Mouse (Mus musculus) testis, adult 2 months (tissue): ENCODE results near the gene Bod1. TPM values are rescaled to one million over a fixed set of nuclear protein-coding genes. Genes with fewer than 3 reads are reported as not detected.

ENCODE experiments used
- H3K27ac ChIP-seq: fragments of 200-500 bp; 2 replicates; pipeline ENCODE4 v1.5.1; 2012; ENCODE audit warnings: low read depth, low read length; ENCODE audit not compliant: control insufficient read depth, insufficient read depth
- H3K27me3 ChIP-seq: fragments of 200-500 bp; 2 replicates; pipeline ENCODE4 v1.6.1; 2012; ENCODE audit warnings: mild to moderate bottlenecking, low read length, moderate library complexity; ENCODE audit not compliant: control insufficient read depth, insufficient read depth
- H3K36me3 ChIP-seq: fragments of 200-500 bp; 2 replicates; pipeline ENCODE4 v1.6.1; 2012; ENCODE audit warnings: mild to moderate bottlenecking, low read length; ENCODE audit not compliant: control insufficient read depth, insufficient read depth
- H3K4me1 ChIP-seq: fragments of 200-500 bp; 2 replicates; pipeline ENCODE4 v1.6.1; 2012; ENCODE audit warnings: low read length; ENCODE audit not compliant: control insufficient read depth, insufficient read depth
- H3K4me3 ChIP-seq: fragments of 200-500 bp; 2 replicates; pipeline ENCODE4 v1.5.1; 2012; ENCODE audit warnings: low read depth, mild to moderate bottlenecking, low read length, moderate library complexity, mixed read lengths; ENCODE audit not compliant: control insufficient read depth
- CTCF ChIP-seq: fragments of 200-500 bp; IDR thresholded peaks from 2 replicates; pipeline ENCODE4 v1.5.1; 2012; ENCODE audit warnings: low read depth, mild to moderate bottlenecking, inconsistent platforms, low read length, moderate library complexity; ENCODE audit not compliant: control insufficient read depth, insufficient read depth, insufficient replicate concordance
- POLR2A ChIP-seq: fragments of 200-500 bp; IDR thresholded peaks from 2 replicates; pipeline ENCODE4 v1.6.1; 2012; ENCODE audit warnings: low read depth, mild to moderate bottlenecking, inconsistent platforms, low read length, moderate library complexity; ENCODE audit not compliant: control insufficient read depth
- polyA plus RNA-seq: library from polyadenylated mRNA; depleted of rRNA; stranded (reverse); fragments of >200 nt; gene quantifications from 2 replicates; pipeline ENCODE4 v1.2.3, GENCODE M21; 2012

Bod1 gene
- polyA plus RNA-seq, 1 experiment: 89.7 TPM

GRCm38 (mm10) chr11:31701901-31702300 lies 30.2 kb upstream of the Bod1 start:
- TF ChIP-seq CTCF (no peak), POLR2A (no peak)
- no peaks in the 10 kb centered on the region for H3K27me3 ChIP-seq
- no peaks in the 10 kb centered on the region for H3K4me1 ChIP-seq

GRCm38 (mm10) chr11:31699502-31699901 lies 27.8 kb upstream of the Bod1 start:
- no peak for TF ChIP-seq CTCF
- TF ChIP-seq POLR2A: no peak
- no peak overlapping the region for H3K4me3 ChIP-seq
- no peak overlapping the region for H3K27ac ChIP-seq
- no peaks in the 10 kb centered on the region for H3K4me1 ChIP-seq
- no peaks in the 10 kb centered on the region for H3K36me3 ChIP-seq
- no peaks in the 10 kb centered on the region for H3K27me3 ChIP-seq

More at GRCm38 (mm10) chr11:31701901-31702300, 30.2 kb upstream of the Bod1 start:
- no peak overlapping the region for H3K4me3 ChIP-seq
- no peak overlapping the region for H3K27ac ChIP-seq
- no peaks in the 10 kb centered on the region for H3K36me3 ChIP-seq

- Histone ChIP-seq H3K27ac (no peak overlapping the region), H3K4me1 (no peaks in the 10 kb centered on the region), H3K4me3 (no peak overlapping the region), H3K27me3 (no peaks in the 10 kb centered on the region), H3K36me3 (no peaks in the 10 kb centered on the region)
- no peak for TF ChIP-seq POLR2A
- TF ChIP-seq CTCF: no peak
Observed at GRCm38 (mm10) chr11:31694801-31695200, 23.1 kb upstream of the Bod1 start.

- H3K27me3 ChIP-seq: no peaks in the 10 kb centered on the region
- H3K4me1 ChIP-seq: no peaks in the 10 kb centered on the region
- TF ChIP-seq CTCF: peak; percentile 12; the same call in 1 of the 2 replicates
- TF ChIP-seq POLR2A: no peak
- no peaks in the 10 kb centered on the region for H3K36me3 ChIP-seq
- no peak overlapping the region for H3K27ac ChIP-seq
- H3K4me3 ChIP-seq: no peak overlapping the region
Observed at GRCm38 (mm10) chr11:31694109-31694508, 22.4 kb upstream of the Bod1 start.

- no peak overlapping the region for H3K27ac ChIP-seq
- no peak for TF ChIP-seq CTCF
- no peak for TF ChIP-seq POLR2A
- H3K36me3 ChIP-seq: no peaks in the 10 kb centered on the region
- H3K4me1 ChIP-seq: no peaks in the 10 kb centered on the region
- H3K4me3 ChIP-seq: no peak overlapping the region
- no peaks in the 10 kb centered on the region for H3K27me3 ChIP-seq
Observed at GRCm38 (mm10) chr11:31693322-31693721, 21.6 kb upstream of the Bod1 start.

- no peak overlapping the region for H3K4me3 ChIP-seq
- H3K4me1 ChIP-seq: no peaks in the 10 kb centered on the region
- H3K27ac ChIP-seq: no peak overlapping the region
- H3K36me3 ChIP-seq: no peaks in the 10 kb centered on the region
- no peaks in the 10 kb centered on the region for H3K27me3 ChIP-seq
- TF ChIP-seq POLR2A (no peak), CTCF (no peak)
Observed at GRCm38 (mm10) chr11:31688956-31689355, 17.3 kb upstream of the Bod1 start.

- Histone ChIP-seq H3K27me3 (no peaks in the 10 kb centered on the region), H3K27ac (no peak overlapping the region), H3K4me1 (peaks cover 2% of the 10 kb centered on the region), H3K4me3 (no peak overlapping the region), H3K36me3 (no peaks in the 10 kb centered on the region)
- TF ChIP-seq POLR2A: no peak
- TF ChIP-seq CTCF: no peak
Observed at GRCm38 (mm10) chr11:31684913-31685567, 13.4 kb upstream of the Bod1 start.
